Mouse (Mus musculus): ENCODE results near the gene Cryz. TPM values are rescaled to one million over a fixed set of nuclear protein-coding genes. Genes with fewer than 3 reads are reported as not detected.

The Cryz gene
- 10 to 100 TPM; 19.7 to 20.8 TPM for total RNA-seq (2021)
- long read RNA-seq, experiment 1, transcript Cryz-208 (9 exons, 2,505 nt) = major isoform, 15 of 19 reads
- long read RNA-seq, experiment 1, partial matches to known transcripts = 0 of 19 reads
- long read RNA-seq, experiment 1, other reads (novel, unspliced or antisense) = 4 of 19 reads
- long read RNA-seq, experiment 2, transcript Cryz-208 (9 exons, 2,505 nt) = major isoform, 8 of 10 reads
- long read RNA-seq, experiment 2, partial matches to known transcripts = 1 of 10 reads
- long read RNA-seq, experiment 2, other reads (novel, unspliced or antisense) = 1 of 10 reads

- peak; percentile 91 to 96 for DNase-seq
These were observed at the start of gene Cryz for GRCm38 (mm10) chr3:154596488-154596933. TSS of gene Cryz (plus strand) at chr3:154596711.

GRCm38 (mm10) chr3:154547549-154548426 lies 48.7 kb upstream of the Cryz start:
- DNase-seq = no peak

GRCm38 (mm10) chr3:154548868-154549301 lies 47.6 kb upstream of the Cryz start:
- no peak for DNase-seq

- no peak for DNase-seq
These were observed 46.0 kb upstream of the Cryz start for GRCm38 (mm10) chr3:154550326-154551034.

GRCm38 (mm10) chr3:154551035-154551411 lies 45.5 kb upstream of the Cryz start:
- no peak for DNase-seq

- DNase-seq = no peak
These were observed 34.3 kb upstream of the Cryz start for GRCm38 (mm10) chr3:154562192-154562591.

GRCm38 (mm10) chr3:154565437-154565836 lies 31.1 kb upstream of the Cryz start:
- no peak for DNase-seq

- DNase-seq = peak in 1 of 2 experiments; percentile 19
These were observed 26.4 kb upstream of the Cryz start for GRCm38 (mm10) chr3:154570029-154570575.

- peak; percentile 25 to 41 for DNase-seq
These were observed 25.7 kb upstream of the Cryz start for GRCm38 (mm10) chr3:154570786-154571185.

- DNase-seq = peak; percentile 42 to 82
These were observed 24.1 kb upstream of the Cryz start for GRCm38 (mm10) chr3:154572341-154572972.

- no peak for DNase-seq
These were observed 22.8 kb upstream of the Cryz start for GRCm38 (mm10) chr3:154573666-154574065.

- no peak for DNase-seq
These were observed 18.6 kb upstream of the Cryz start for GRCm38 (mm10) chr3:154577895-154578294.

- no peak for DNase-seq
These were observed 12.2 kb upstream of the Cryz start for GRCm38 (mm10) chr3:154584351-154584750.

- DNase-seq = no peak
These were observed 5.5 kb upstream of the Cryz start for GRCm38 (mm10) chr3:154590971-154591370.

- no peak for DNase-seq
These were observed 4.9 kb upstream of the Cryz start for GRCm38 (mm10) chr3:154591621-154592020.

GRCm38 (mm10) chr3:154593596-154593995 lies 2.9 kb upstream of the Cryz start:
- no peak for DNase-seq

- no peak for DNase-seq
These were observed 2.4 kb upstream of the Cryz start for GRCm38 (mm10) chr3:154594156-154594555.

- DNase-seq = peak; percentile 97 to 100
These were observed 533 bp downstream of the Cryz start, which contains the start of gene Tyw3 for GRCm38 (mm10) chr3:154596934-154597554. TSS of gene Tyw3 (minus strand) at chr3:154597104.

- DNase-seq = no peak
These were observed 1.1 kb downstream of the Cryz start for GRCm38 (mm10) chr3:154597561-154597960.

- no peak for DNase-seq
These were observed 5.6 kb downstream of the Cryz start for GRCm38 (mm10) chr3:154602141-154602540.

GRCm38 (mm10) chr3:154604871-154605270 lies 8.4 kb downstream of the Cryz start:
- DNase-seq = no peak

All from heart, adult 18-20 months (tissue).